15 mouse cellular contexts compared by ENCODE assay signal in genomic region chr12:80817697-80818235, GRCm38 (mm10). TPM values are rescaled to one million over a fixed set of nuclear protein-coding genes. Genes with fewer than 3 reads are reported as not detected.
DNase-seq lines count a peak whose midpoint lies in the region; ATAC-seq and TF ChIP-seq lines count a peak whose summit lies in the region.
"Had no signal": no experiment of that assay in that cellular context is flagged by ENCODE, and none has a peak within 500 bp of the region (broad histone marks: within the 10 kb centered on the region; RNA-seq: fewer than 3 reads in every experiment).

No protein-coding gene starts in this region.

- TF ChIP-seq POLR2A in cerebellum, adult 2 months (IDR thresholded peaks at IDR 0.05; ENCODE audit: borderline replicate concordance, insufficient read depth, low read length), result no peak

- H3K9me3 ChIP-seq in lung, embryonic 14.5 days (ENCODE audit: low read depth, low read length), result no peaks in the 10 kb centered on the region
- no peaks in the 10 kb centered on the region for H3K9me3 ChIP-seq in liver, embryonic 15.5 days (replicated peaks)
- H3K9me3 ChIP-seq: hindbrain, embryonic 12.5 days; midbrain, embryonic 12.5 days had no signal

- no peak overlapping the region for H3K4me3 ChIP-seq in cerebellum, adult 2 months (replicated peaks; ENCODE audit: insufficient read depth, low read depth, low read length)
- H3K4me3 ChIP-seq in lung, embryonic 14.5 days (ENCODE audit: low read depth, low read length), result no peak overlapping the region
- no peak overlapping the region for H3K4me3 ChIP-seq in liver, embryonic 15.5 days (replicated peaks)
- H3K4me3 ChIP-seq: hindbrain, embryonic 12.5 days; midbrain, embryonic 12.5 days had no signal

- no peaks in the 10 kb centered on the region for H3K27me3 ChIP-seq in cerebellum, adult 2 months (ENCODE audit: control insufficient read depth, insufficient read depth, low read length)
- no peaks in the 10 kb centered on the region for H3K27me3 ChIP-seq in lung, embryonic 14.5 days (ENCODE audit: insufficient read depth, low read length)
- no peaks in the 10 kb centered on the region for H3K27me3 ChIP-seq in liver, embryonic 15.5 days
- H3K27me3 ChIP-seq: hindbrain, embryonic 12.5 days; midbrain, embryonic 12.5 days had no signal

- ATAC-seq in lung, embryonic 14.5 days (ENCODE audit: insufficient read depth), result peak; percentile 38; the same call in 1 of the 2 replicates
- peak; percentile 56; the same call in 1 of the 2 replicates for ATAC-seq in liver, embryonic 15.5 days (ENCODE audit: insufficient read depth)

- no peak for DNase-seq in cerebellum, adult 2 months
- no peak for DNase-seq in cerebellum, postnatal 14 days
- no peak for DNase-seq in lung, embryonic 14.5 days
- no peak for DNase-seq in lung, postnatal 14 days
- peak; percentile 75 for DNase-seq in NIH3T3 (ENCODE audit: low read depth)
- DNase-seq in ovary, adult 18-20 months (ENCODE audit: low spot score), result no peak
- no peak for DNase-seq in gastrocnemius, postnatal 14 days
- DNase-seq: cerebellum, postnatal 36 days; heart, adult 11 months; kidney, adult 11 months; layer of hippocampus, adult 9-11 months had no signal

- intact Hi-C loops in gastrocnemius, postnatal 14 days (cut with DNase I; ENCODE audit: low total_unique reads), result no loop called here

- peak overlapping the region; percentile 31; the same call in 1 of the 2 replicates for H3K27ac ChIP-seq in cerebellum, adult 2 months (ENCODE audit: insufficient read depth, low read length)
- H3K27ac ChIP-seq in lung, embryonic 14.5 days (ENCODE audit: low read depth), result peak overlapping the region; percentile 24; the same call in 1 of the 2 replicates
- H3K27ac ChIP-seq in liver, embryonic 15.5 days (replicated peaks), result peak overlapping the region; percentile 56

- peaks cover 50% of the 10 kb centered on the region for H3K4me1 ChIP-seq in cerebellum, adult 2 months (ENCODE audit: control insufficient read depth, insufficient read depth, low read length)
- peaks cover 33% of the 10 kb centered on the region for H3K4me1 ChIP-seq in lung, embryonic 14.5 days (ENCODE audit: insufficient read depth)
- H3K4me1 ChIP-seq in liver, embryonic 15.5 days (replicated peaks), result peaks cover 96% of the 10 kb centered on the region

- no peak for TF ChIP-seq CTCF in cerebellum, adult 2 months (IDR thresholded peaks at IDR 0.05; ENCODE audit: borderline replicate concordance, insufficient read depth, low read depth, low read length)
- no peak for TF ChIP-seq CTCF in lung, embryonic 14.5 days (IDR thresholded peaks at IDR 0.05; ENCODE audit: low read depth)

- no peak overlapping the region for H3K4me2 ChIP-seq in lung, embryonic 14.5 days
- peak overlapping the region; percentile 30 for H3K4me2 ChIP-seq in liver, embryonic 15.5 days
- H3K4me2 ChIP-seq: hindbrain, embryonic 12.5 days; midbrain, embryonic 12.5 days had no signal

- no peak overlapping the region for H3K9ac ChIP-seq in lung, embryonic 14.5 days
- no peak overlapping the region for H3K9ac ChIP-seq in liver, embryonic 15.5 days
- H3K9ac ChIP-seq: hindbrain, embryonic 12.5 days; midbrain, embryonic 12.5 days had no signal

- no peaks in the 10 kb centered on the region for H3K36me3 ChIP-seq in lung, embryonic 14.5 days (ENCODE audit: insufficient read depth)
- H3K36me3 ChIP-seq in liver, embryonic 15.5 days (replicated peaks), result no peaks in the 10 kb centered on the region; the same call in 1 of the 2 replicates
- H3K36me3 ChIP-seq: hindbrain, embryonic 12.5 days; midbrain, embryonic 12.5 days had no signal

RNA-seq across cellular contexts. Expression of gene Susd6, which starts 27.5 kb away (rescaled TPM):
- 46.3 and 54.8 TPM in 2 replicates for polyA plus RNA-seq in cerebellum, adult 2 months (2012; rRNA removed)
- polyA plus RNA-seq in lung, embryonic 14.5 days (2014; fragmentation: Nextera tagmentation; extraction: Ambion mirVana), result 20.5 and 21.2 TPM in 2 replicates
- 13.7 and 15.8 TPM in 2 replicates for polyA plus RNA-seq in liver, embryonic 15.5 days (2015; fragmentation: Nextera tagmentation; extraction: Ambion mirVana)
- 10 to 100 TPM; 27.8 to 28.7 TPM for total RNA-seq in gastrocnemius, postnatal 14 days (2021)

RNA-seq across cellular contexts. Expression of gene Ccdc177, which starts 57.3 kb away (rescaled TPM):
- polyA plus RNA-seq in cerebellum, adult 2 months (2012; rRNA removed), result 4.9 and 5.4 TPM in 2 replicates
- 0.04 and 0.11 TPM in 2 replicates for polyA plus RNA-seq in lung, embryonic 14.5 days (2014; fragmentation: Nextera tagmentation; extraction: Ambion mirVana)
- polyA plus RNA-seq in liver, embryonic 15.5 days (2015; fragmentation: Nextera tagmentation; extraction: Ambion mirVana), result not detected in 2 replicates
- under 1 TPM in 1 of 2 experiments, not detected in 1; 0.07 TPM for total RNA-seq in gastrocnemius, postnatal 14 days (2021)
- total RNA-seq: neutrophil, adult 5-6 weeks had no signal
